Mouse (Mus musculus): ENCODE measurements around the gene Lpar1. TPM values are rescaled to one million over a fixed set of nuclear protein-coding genes. Genes with fewer than 3 reads are reported as not detected.

Lpar1 gene
- polyA plus RNA-seq, 2 experiments = 90.8 to 161 TPM

GRCm38 (mm10) chr4:58534141-58534571 is 19.5 kb downstream of the Lpar1 start:
- Histone ChIP-seq H3K4me2 (replicated peaks; ENCODE audit: low read depth, low read length, severe bottlenecking) (no peak overlapping the region; the same call in 1 of the 2 replicates), H3K27me3 (ENCODE audit: control insufficient read depth, insufficient read depth, low read length) (no peaks in the 10 kb centered on the region), H3K9ac (ENCODE audit: low read depth, low read length, severe bottlenecking) (no peak overlapping the region), H3K4me3 (replicated peaks; ENCODE audit: low read length) (no peak overlapping the region), H3K4me1 (ENCODE audit: control insufficient read depth, insufficient read depth, low read length) (peaks cover 54% of the 10 kb centered on the region), H3K36me3 (ENCODE audit: control insufficient read depth, insufficient read depth, low read length) (peaks cover 11% of the 10 kb centered on the region), H3K27ac (replicated peaks; ENCODE audit: low read depth, low read length) (no peak overlapping the region), H3K9me3 (ENCODE audit: control insufficient read depth, low read length) (no peaks in the 10 kb centered on the region)
- no peak for TF ChIP-seq POLR2A (IDR thresholded peaks at IDR 0.05; ENCODE audit: borderline replicate concordance, extremely low read depth, insufficient read depth, insufficient read length)
- DNase-seq (ENCODE audit: low spot score) = no peak
- ATAC-seq (ENCODE audit: low FRiP score, low read depth) = no peak
- WGBS = 25% methylated on average over 13 of the region's 13 CpGs

DNA sequence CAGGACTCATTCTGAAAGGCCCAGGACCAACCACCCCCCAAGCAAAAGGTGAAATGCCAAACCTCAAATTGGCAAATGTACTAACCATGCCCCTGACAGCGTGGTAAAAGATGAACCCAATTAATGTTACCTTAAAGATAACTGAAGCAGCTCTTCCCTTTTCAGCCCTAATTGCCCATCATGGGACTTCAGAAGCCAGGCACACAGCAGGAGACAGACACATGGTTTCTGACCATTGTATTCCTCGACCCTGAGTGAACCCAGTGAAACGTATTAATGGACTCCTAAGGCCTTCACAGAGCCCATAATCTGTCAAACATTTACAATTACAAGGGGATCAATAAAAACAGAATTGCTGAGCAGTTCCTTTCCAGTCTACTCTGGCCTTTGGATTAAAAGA is 20.2 kb downstream of the Lpar1 start:
- TF ChIP-seq POLR2A (IDR thresholded peaks at IDR 0.05; ENCODE audit: borderline replicate concordance, extremely low read depth, insufficient read depth, insufficient read length) = no peak
- Histone ChIP-seq H3K4me2 (replicated peaks; ENCODE audit: low read depth, low read length, severe bottlenecking) (no peak overlapping the region), H3K36me3 (ENCODE audit: control insufficient read depth, insufficient read depth, low read length) (peaks cover 6% of the 10 kb centered on the region), H3K9me3 (ENCODE audit: control insufficient read depth, low read length) (no peaks in the 10 kb centered on the region), H3K4me3 (replicated peaks; ENCODE audit: low read length) (no peak overlapping the region), H3K27ac (replicated peaks; ENCODE audit: low read depth, low read length) (no peak overlapping the region), H3K9ac (ENCODE audit: low read depth, low read length, severe bottlenecking) (no peak overlapping the region), H3K4me1 (ENCODE audit: control insufficient read depth, insufficient read depth, low read length) (peaks cover 60% of the 10 kb centered on the region), H3K27me3 (ENCODE audit: control insufficient read depth, insufficient read depth, low read length) (no peaks in the 10 kb centered on the region)
- ATAC-seq (ENCODE audit: low FRiP score, low read depth) (no peak), DNase-seq (ENCODE audit: low spot score) (no peak)
- WGBS = 25% methylated on average over 3 of the region's 3 CpGs

GRCm38 (mm10) chr4:58532326-58532725 is 21.4 kb downstream of the Lpar1 start:
- ATAC-seq (ENCODE audit: low FRiP score, low read depth) = no peak
- no peaks in the 10 kb centered on the region for H3K9me3 ChIP-seq (ENCODE audit: control insufficient read depth, low read length)
- H3K9ac ChIP-seq (ENCODE audit: low read depth, low read length, severe bottlenecking) = no peak overlapping the region
- 58% methylated on average over 3 of the region's 3 CpGs for WGBS
- peaks cover 63% of the 10 kb centered on the region for H3K4me1 ChIP-seq (ENCODE audit: control insufficient read depth, insufficient read depth, low read length)
- no peak overlapping the region for H3K4me3 ChIP-seq (replicated peaks; ENCODE audit: low read length)
- H3K36me3 ChIP-seq (ENCODE audit: control insufficient read depth, insufficient read depth, low read length) = no peaks in the 10 kb centered on the region
- H3K27me3 ChIP-seq (ENCODE audit: control insufficient read depth, insufficient read depth, low read length) = no peaks in the 10 kb centered on the region
- DNase-seq (ENCODE audit: low spot score) = no peak
- TF ChIP-seq POLR2A (IDR thresholded peaks at IDR 0.05; ENCODE audit: borderline replicate concordance, extremely low read depth, insufficient read depth, insufficient read length) = no peak
- no peak overlapping the region for H3K27ac ChIP-seq (replicated peaks; ENCODE audit: low read depth, low read length)
- H3K4me2 ChIP-seq (replicated peaks; ENCODE audit: low read depth, low read length, severe bottlenecking) = no peak overlapping the region

GRCm38 (mm10) chr4:58530706-58531105 is 23.0 kb downstream of the Lpar1 start:
- Histone ChIP-seq H3K27ac (replicated peaks; ENCODE audit: low read depth, low read length) (no peak overlapping the region), H3K9ac (ENCODE audit: low read depth, low read length, severe bottlenecking) (no peak overlapping the region), H3K36me3 (ENCODE audit: control insufficient read depth, insufficient read depth, low read length) (no peaks in the 10 kb centered on the region), H3K27me3 (ENCODE audit: control insufficient read depth, insufficient read depth, low read length) (no peaks in the 10 kb centered on the region), H3K4me3 (replicated peaks; ENCODE audit: low read length) (no peak overlapping the region), H3K4me2 (replicated peaks; ENCODE audit: low read depth, low read length, severe bottlenecking) (no peak overlapping the region), H3K4me1 (ENCODE audit: control insufficient read depth, insufficient read depth, low read length) (peaks cover 58% of the 10 kb centered on the region), H3K9me3 (ENCODE audit: control insufficient read depth, low read length) (no peaks in the 10 kb centered on the region)
- DNase-seq (ENCODE audit: low spot score) (no peak), ATAC-seq (ENCODE audit: low FRiP score, low read depth) (no peak)
- no peak for TF ChIP-seq POLR2A (IDR thresholded peaks at IDR 0.05; ENCODE audit: borderline replicate concordance, extremely low read depth, insufficient read depth, insufficient read length)
- 35% methylated on average over 5 of the region's 5 CpGs for WGBS

DNA sequence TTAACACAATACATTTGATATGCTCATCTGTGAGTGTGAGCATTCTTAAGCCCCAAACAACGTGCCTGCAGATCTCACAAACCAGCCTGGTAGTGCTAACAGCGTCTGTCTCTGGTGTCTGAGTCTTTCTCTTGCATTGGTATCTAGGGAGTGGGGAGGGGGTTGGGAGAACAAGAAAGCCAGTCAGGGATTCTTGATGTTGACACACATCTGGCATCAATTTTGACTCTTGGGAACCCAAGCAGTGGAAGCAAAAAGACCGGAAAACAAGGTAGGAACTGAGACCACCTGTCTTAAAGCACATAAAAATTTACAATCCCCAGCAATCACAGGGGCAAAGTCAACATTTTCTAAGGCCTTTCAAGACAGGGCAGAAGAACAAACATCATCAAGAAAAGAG is 23.4 kb downstream of the Lpar1 start:
- Histone ChIP-seq H3K27me3 (ENCODE audit: control insufficient read depth, insufficient read depth, low read length) (no peaks in the 10 kb centered on the region), H3K4me2 (replicated peaks; ENCODE audit: low read depth, low read length, severe bottlenecking) (no peak overlapping the region), H3K9me3 (ENCODE audit: control insufficient read depth, low read length) (no peaks in the 10 kb centered on the region), H3K27ac (replicated peaks; ENCODE audit: low read depth, low read length) (no peak overlapping the region), H3K9ac (ENCODE audit: low read depth, low read length, severe bottlenecking) (no peak overlapping the region), H3K36me3 (ENCODE audit: control insufficient read depth, insufficient read depth, low read length) (no peaks in the 10 kb centered on the region), H3K4me1 (ENCODE audit: control insufficient read depth, insufficient read depth, low read length) (peaks cover 54% of the 10 kb centered on the region), H3K4me3 (replicated peaks; ENCODE audit: low read length) (no peak overlapping the region)
- DNase-seq (ENCODE audit: low spot score) = no peak
- ATAC-seq (ENCODE audit: low FRiP score, low read depth) = no peak
- TF ChIP-seq POLR2A (IDR thresholded peaks at IDR 0.05; ENCODE audit: borderline replicate concordance, extremely low read depth, insufficient read depth, insufficient read length) = no peak
- 10% methylated on average over 3 of the region's 3 CpGs for WGBS

GRCm38 (mm10) chr4:58527852-58528251 is 25.8 kb downstream of the Lpar1 start:
- no peak for DNase-seq (ENCODE audit: low spot score)
- H3K4me1 ChIP-seq (ENCODE audit: control insufficient read depth, insufficient read depth, low read length) = peaks cover 38% of the 10 kb centered on the region
- WGBS = 81% methylated on average over 3 of the region's 3 CpGs

More at GRCm38 (mm10) chr4:58527852-58528251, 25.8 kb downstream of the Lpar1 start:
- TF ChIP-seq POLR2A (IDR thresholded peaks at IDR 0.05; ENCODE audit: borderline replicate concordance, extremely low read depth, insufficient read depth, insufficient read length) = no peak
- no peak overlapping the region for H3K27ac ChIP-seq (replicated peaks; ENCODE audit: low read depth, low read length)
- H3K4me2 ChIP-seq (replicated peaks; ENCODE audit: low read depth, low read length, severe bottlenecking) = no peak overlapping the region
- H3K9me3 ChIP-seq (ENCODE audit: control insufficient read depth, low read length) = no peaks in the 10 kb centered on the region
- H3K9ac ChIP-seq (ENCODE audit: low read depth, low read length, severe bottlenecking) = no peak overlapping the region
- no peak overlapping the region for H3K4me3 ChIP-seq (replicated peaks; ENCODE audit: low read length)
- H3K36me3 ChIP-seq (ENCODE audit: control insufficient read depth, insufficient read depth, low read length) = 0 out of 2 replicates have a peak, but pooled peaks cover 8% of the 10 kb centered on the region
- no peak for ATAC-seq (ENCODE audit: low FRiP score, low read depth)
- no peaks in the 10 kb centered on the region for H3K27me3 ChIP-seq (ENCODE audit: control insufficient read depth, insufficient read depth, low read length)
